In genomic region chr4:131901090-131901489, GRCm38 (mm10) we compare ENCODE assay signal across 24 mouse cellular contexts. TPM values are rescaled to one million over a fixed set of nuclear protein-coding genes. Genes with fewer than 3 reads are reported as not detected.
"Had no signal": no experiment of that assay in that cellular context is flagged by ENCODE, and none has a peak within 500 bp of the region (broad histone marks: within the 10 kb centered on the region; RNA-seq: fewer than 3 reads in every experiment).

No protein-coding gene starts in this region.

- H3K27ac ChIP-seq: kidney, postnatal 0 days; layer of hippocampus, adult 2 months; limb, embryonic 12.5 days; limb, embryonic 15.5 days; liver, embryonic 14.5 days; macrophage; midbrain, embryonic 12.5 days; midbrain, embryonic 15.5 days; neural tube, embryonic 13.5 days; stomach, embryonic 15.5 days had no signal

- H3K9ac ChIP-seq: limb, embryonic 12.5 days; limb, embryonic 15.5 days; liver, embryonic 14.5 days; liver, postnatal 0 days; lung, embryonic 14.5 days; midbrain, embryonic 12.5 days; midbrain, embryonic 15.5 days; neural tube, embryonic 13.5 days; stomach, embryonic 15.5 days had no signal

- H3K4me1 ChIP-seq: limb, embryonic 12.5 days; limb, embryonic 15.5 days; midbrain, embryonic 12.5 days; midbrain, embryonic 15.5 days; neural tube, embryonic 13.5 days; stomach, embryonic 15.5 days had no signal

- ATAC-seq: liver, postnatal 0 days; lung, postnatal 0 days; midbrain, embryonic 15.5 days had no signal

- H3K4me3 ChIP-seq: layer of hippocampus, adult 2 months; limb, embryonic 12.5 days; limb, embryonic 15.5 days; midbrain, embryonic 12.5 days; midbrain, embryonic 15.5 days; myocyte; neural tube, embryonic 13.5 days; stomach, embryonic 15.5 days had no signal

- H3K27me3 ChIP-seq: limb, embryonic 12.5 days; limb, embryonic 15.5 days; midbrain, embryonic 12.5 days; midbrain, embryonic 15.5 days; neural tube, embryonic 13.5 days; stomach, embryonic 15.5 days had no signal

- H3K4me2 ChIP-seq: limb, embryonic 12.5 days; limb, embryonic 15.5 days; liver, embryonic 11.5 days; lung, embryonic 14.5 days; midbrain, embryonic 12.5 days; midbrain, embryonic 15.5 days; neural tube, embryonic 13.5 days; stomach, embryonic 15.5 days had no signal

- H3K9me3 ChIP-seq: limb, embryonic 12.5 days; limb, embryonic 15.5 days; midbrain, embryonic 12.5 days; midbrain, embryonic 15.5 days; neural tube, embryonic 13.5 days; stomach, embryonic 15.5 days had no signal

- DNase-seq: layer of hippocampus, adult 9-11 months; layer of hippocampus, postnatal 36 days; left cerebral cortex, postnatal 4 days; lung, embryonic 14.5 days; retina, postnatal 1 day; right cerebral cortex, postnatal 25 days; spleen, adult 18-20 months; thymus, postnatal 36 days had no signal

RNA-seq across cellular contexts. Expression of gene Tmem200b, which starts 20.5 kb away (rescaled TPM):
- total RNA-seq: megakaryocyte, adult 5-6 weeks; neutrophil, adult 5-6 weeks had no signal
- polyA plus RNA-seq: macrophage had no signal
